Comparison of ENCODE assay signal across 23 mouse cellular contexts in the genomic region with DNA sequence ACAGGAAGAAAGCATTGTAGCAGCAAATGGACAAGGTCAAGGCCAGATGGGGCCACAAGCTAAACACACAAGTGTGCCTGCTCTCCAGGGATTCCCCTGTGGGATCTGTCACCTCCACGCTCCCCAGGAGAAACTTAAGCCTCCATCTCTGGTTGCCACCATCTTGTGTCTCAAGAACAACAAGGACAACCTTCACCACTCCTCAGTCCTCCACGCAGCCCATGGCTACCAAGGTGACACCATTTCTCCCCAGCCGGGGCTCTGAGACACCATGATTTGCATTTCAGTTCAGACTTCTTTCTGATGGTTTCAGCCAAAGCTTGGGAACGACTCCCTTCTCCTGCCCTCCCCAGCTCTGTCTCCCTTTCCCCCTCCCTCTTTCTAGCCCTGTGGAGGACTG.
A peak's percentile ranks its signal among the peaks of the same experiment; 100 is the strongest.
DNase-seq lines count a peak whose midpoint lies in the region; ATAC-seq lines count a peak whose summit lies in the region.
"Had no signal": no experiment of that assay in that cellular context is flagged by ENCODE, and none has a peak within 500 bp of the region (broad histone marks: within the 10 kb centered on the region; RNA-seq: fewer than 3 reads in every experiment).

No protein-coding gene starts in this region.

- peak overlapping the region; percentile 50; the same call in 1 of the 2 replicates for H3K27ac ChIP-seq in hindbrain, embryonic 13.5 days
- no peak overlapping the region for H3K27ac ChIP-seq in hindbrain, embryonic 11.5 days (ENCODE audit: low read depth, low read length)
- H3K27ac ChIP-seq in neural tube, embryonic 13.5 days (replicated peaks) = peak overlapping the region; percentile 35; the same call in 1 of the 2 replicates
- H3K27ac ChIP-seq: embryonic facial prominence, embryonic 10.5 days; embryonic facial prominence, embryonic 12.5 days; forebrain, embryonic 13.5 days; forebrain, embryonic 15.5 days had no signal

- no peak overlapping the region for H3K4me2 ChIP-seq in hindbrain, embryonic 13.5 days
- no peak overlapping the region for H3K4me2 ChIP-seq in hindbrain, embryonic 11.5 days (replicated peaks; ENCODE audit: low read depth, low read length)
- H3K4me2 ChIP-seq in neural tube, embryonic 13.5 days = no peak overlapping the region
- H3K4me2 ChIP-seq: embryonic facial prominence, embryonic 12.5 days; forebrain, embryonic 13.5 days; forebrain, embryonic 15.5 days had no signal

- no peak overlapping the region for H3K4me3 ChIP-seq in hindbrain, embryonic 13.5 days
- no peak overlapping the region for H3K4me3 ChIP-seq in hindbrain, embryonic 11.5 days (ENCODE audit: low read depth, low read length)
- no peak overlapping the region for H3K4me3 ChIP-seq in neural tube, embryonic 13.5 days
- H3K4me3 ChIP-seq: embryonic facial prominence, embryonic 10.5 days; embryonic facial prominence, embryonic 12.5 days; forebrain, embryonic 13.5 days; forebrain, embryonic 15.5 days had no signal

- WGBS in hindbrain, embryonic 13.5 days = 59% methylated on average over 4 of the region's 4 CpGs
- WGBS in hindbrain, embryonic 11.5 days = 57% methylated on average over 4 of the region's 4 CpGs
- 58% methylated on average over 4 of the region's 4 CpGs for WGBS in neural tube, embryonic 13.5 days

- no peaks in the 10 kb centered on the region for H3K9me3 ChIP-seq in hindbrain, embryonic 13.5 days
- H3K9me3 ChIP-seq in hindbrain, embryonic 11.5 days (ENCODE audit: control insufficient read depth, low read length) = no peaks in the 10 kb centered on the region
- H3K9me3 ChIP-seq in neural tube, embryonic 13.5 days = no peaks in the 10 kb centered on the region
- H3K9me3 ChIP-seq: embryonic facial prominence, embryonic 10.5 days; embryonic facial prominence, embryonic 12.5 days; forebrain, embryonic 13.5 days; forebrain, embryonic 15.5 days had no signal

- peaks cover 37% of the 10 kb centered on the region for H3K4me1 ChIP-seq in hindbrain, embryonic 13.5 days (replicated peaks)
- peaks cover 4% of the 10 kb centered on the region; the same call in 1 of the 2 replicates for H3K4me1 ChIP-seq in hindbrain, embryonic 11.5 days (replicated peaks; ENCODE audit: control insufficient read depth, insufficient read depth, low read length)
- H3K4me1 ChIP-seq in neural tube, embryonic 13.5 days (replicated peaks) = peaks cover 33% of the 10 kb centered on the region

- no peak for ATAC-seq in hindbrain, embryonic 13.5 days (ENCODE audit: low FRiP score)
- ATAC-seq in hindbrain, embryonic 11.5 days (ENCODE audit: low FRiP score) = no peak
- ATAC-seq in neural tube, embryonic 13.5 days (ENCODE audit: low read depth) = no peak
- ATAC-seq: activated CD4-positive, CD25-positive, alpha-beta regulatory T cell, adult 4 months; CD4-positive, CD25-positive, alpha-beta regulatory T cell, adult 4 months; forebrain, embryonic 13.5 days; forebrain, embryonic 15.5 days; Patski had no signal

- no peaks in the 10 kb centered on the region for H3K36me3 ChIP-seq in hindbrain, embryonic 13.5 days
- no peaks in the 10 kb centered on the region for H3K36me3 ChIP-seq in hindbrain, embryonic 11.5 days (ENCODE audit: control insufficient read depth, insufficient read depth, low read length)
- no peaks in the 10 kb centered on the region for H3K36me3 ChIP-seq in neural tube, embryonic 13.5 days
- H3K36me3 ChIP-seq: embryonic facial prominence, embryonic 10.5 days; embryonic facial prominence, embryonic 12.5 days; forebrain, embryonic 15.5 days; G1E had no signal

- no peak overlapping the region for H3K9ac ChIP-seq in hindbrain, embryonic 13.5 days
- H3K9ac ChIP-seq in hindbrain, embryonic 11.5 days (ENCODE audit: low read depth, low read length) = no peak overlapping the region
- no peak overlapping the region for H3K9ac ChIP-seq in neural tube, embryonic 13.5 days
- H3K9ac ChIP-seq: embryonic facial prominence, embryonic 12.5 days; forebrain, embryonic 13.5 days; forebrain, embryonic 15.5 days had no signal

- intact Hi-C loops in heart, postnatal 10 days (cut with DNase I) = no loop called here

- peaks cover 17% of the 10 kb centered on the region; the same call in 1 of the 2 replicates for H3K27me3 ChIP-seq in hindbrain, embryonic 13.5 days
- no peaks in the 10 kb centered on the region for H3K27me3 ChIP-seq in hindbrain, embryonic 11.5 days (ENCODE audit: control insufficient read depth, insufficient read depth, low read length)
- H3K27me3 ChIP-seq in neural tube, embryonic 13.5 days = peaks cover 9% of the 10 kb centered on the region; the same call in 1 of the 2 replicates
- H3K27me3 ChIP-seq: embryonic facial prominence, embryonic 12.5 days had no signal

- DNase-seq in heart, adult 11 months = peak; percentile 59
- no peak for DNase-seq in heart, postnatal 10 days
- DNase-seq in hindbrain, embryonic 11.5 days (ENCODE audit: low spot score) = no peak
- no peak for DNase-seq in neural tube, embryonic 10.5 days (ENCODE audit: extremely low spot score, low spot score)
- DNase-seq: adrenal gland, adult 8-10 months; adrenal gland, postnatal 14 days; adrenal gland, postnatal 36 days; B cell, adult 2 months; cerebellum, adult 11-12 months; cerebellum, adult 2 months; cerebellum, adult 9-10 months; cerebellum, postnatal 10 days; cerebellum, postnatal 25 days had no signal
